Mouse (Mus musculus) adrenal gland, postnatal 14 days (tissue): ENCODE results near the gene Bax. TPM values are rescaled to one million over a fixed set of nuclear protein-coding genes. Genes with fewer than 3 reads are reported as not detected.

ENCODE experiments used
- DNase-seq: peaks from one replicate; pipeline ENCODE4 v3.0.0; 2021; ENCODE audit warnings: mixed read lengths
- microRNA-seq, 2 experiments: library from miRNA; unstranded; fragments of <30 nt; microRNA quantifications; one replicate each; pipeline ENCODE4 v1.2.0; 2021
- total RNA-seq: library from RNA; stranded (reverse); gene quantifications from 2 replicates; pipeline ENCODE4 v1.2.3, GENCODE M21; 2021

Bax gene
- total RNA-seq, 1 experiment from 2014 or later, result 54.4 TPM

- DNase-seq, result no peak
Measured at GRCm38 (mm10) chr7:45417962-45418492, 48.7 kb downstream of the Bax start.

- DNase-seq, result no peak
Measured at GRCm38 (mm10) chr7:45415636-45416035, 51.1 kb downstream of the Bax start.

GRCm38 (mm10) chr7:45414740-45415224, 51.9 kb downstream of the Bax start:
- DNase-seq, result no peak

GRCm38 (mm10) chr7:45413864-45414739, 52.6 kb downstream of the Bax start:
- no peak for DNase-seq

- DNase-seq, result peak; percentile 40
Measured at GRCm38 (mm10) chr7:45413113-45413863, 53.4 kb downstream of the Bax start, which contains the start of gene Ntf5. TSS of gene Ntf5 (plus strand) at chr7:45413695.

GRCm38 (mm10) chr7:45412421-45412820, 54.3 kb downstream of the Bax start:
- DNase-seq, result no peak

Small RNA genes within 50 kb of the gene (microRNA-seq; reads per million reads assigned to microRNA genes)
- gene Gm22133, result 1.7 to 1.9 reads per million in 2 experiments

Other genes with a start within 250 kb of the Bax start
- gene Cd37, start 227.8 kb downstream of the Bax start, total RNA-seq, result 7.3 and 40.7 TPM in 2 replicates
- gene Slc6a16, start 225.8 kb downstream of the Bax start, total RNA-seq, result not detected in 2 replicates
- not detected in 2 replicates for gene Slc6a21, start 189.4 kb downstream of the Bax start, total RNA-seq
- 13.5 and 15.1 TPM in 2 replicates for gene Trpm4, start 133.1 kb downstream of the Bax start, total RNA-seq
- 0.15 and 0.45 TPM in 2 replicates for gene Hrc, start 131.6 kb downstream of the Bax start, total RNA-seq
- gene Ppfia3, start 99.9 kb downstream of the Bax start, total RNA-seq, result 2.1 and 2.4 TPM in 2 replicates
- 1.2 and 1.4 TPM in 2 replicates for gene Lin7b, start 96.3 kb downstream of the Bax start, total RNA-seq
- 265 and 280 TPM in 2 replicates for gene Snrnp70, start 71.2 kb downstream of the Bax start, total RNA-seq
- gene Kcna7, start 61.2 kb downstream of the Bax start, total RNA-seq, result not detected in 2 replicates
- gene Ntf5, start 53.2 kb downstream of the Bax start, total RNA-seq, result not detected in 2 replicates
- not detected in 2 replicates for gene Lhb, start 46.1 kb downstream of the Bax start, total RNA-seq
- gene Gys1, start 32.1 kb downstream of the Bax start, total RNA-seq, result 55.4 and 62.8 TPM in 2 replicates
- gene Ruvbl2, start 28.8 kb downstream of the Bax start, total RNA-seq, result 55.5 and 62.8 TPM in 2 replicates
- gene Ftl1, start 7.0 kb downstream of the Bax start, total RNA-seq, result 638 and 688 TPM in 2 replicates
- 0.49 and 1.1 TPM in 2 replicates for gene Tulp2, start 15.0 kb upstream of the Bax start, total RNA-seq
- 24.6 and 31.2 TPM in 2 replicates for gene Gm45808, start 19.9 kb upstream of the Bax start, total RNA-seq
- gene Dhdh, start 21.9 kb upstream of the Bax start, total RNA-seq, result 46.8 and 54.1 TPM in 2 replicates
- gene Nucb1, start 43.5 kb upstream of the Bax start, total RNA-seq, result 199 and 204 TPM in 2 replicates
- gene Ppp1r15a, start 59.4 kb upstream of the Bax start, total RNA-seq, result 37.3 and 55.7 TPM in 2 replicates
- gene Plekha4, start 59.4 kb upstream of the Bax start, total RNA-seq, result 3.8 and 6.5 TPM in 2 replicates
- gene Hsd17b14, start 88.0 kb upstream of the Bax start, total RNA-seq, result 0.67 and 1.2 TPM in 2 replicates
- 149 and 151 TPM in 2 replicates for gene Bcat2, start 103.3 kb upstream of the Bax start, total RNA-seq
- gene Fgf21, start 148.6 kb upstream of the Bax start, total RNA-seq, result 0.37 TPM in 1 of 2 replicates, not detected in the other
- gene Fut1, start 150.4 kb upstream of the Bax start, total RNA-seq, result 0.11 TPM in 1 of 2 replicates, not detected in the other
- 0.56 and 0.82 TPM in 2 replicates for gene Izumo1, start 154.9 kb upstream of the Bax start, total RNA-seq
- gene Rasip1, start 160.6 kb upstream of the Bax start, total RNA-seq, result 33.0 and 35.4 TPM in 2 replicates
- 4.9 and 8.5 TPM in 2 replicates for gene Mamstr, start 173.1 kb upstream of the Bax start, total RNA-seq
- 0.11 TPM in 1 of 2 replicates, not detected in the other for gene Fut2, start 199.5 kb upstream of the Bax start, total RNA-seq
- 0.26 TPM in 1 of 2 replicates, not detected in the other for gene Ntn5, start 217.1 kb upstream of the Bax start, total RNA-seq
- gene Sec1, start 227.5 kb upstream of the Bax start, total RNA-seq, result 0.22 and 0.41 TPM in 2 replicates
- 10.5 and 16.9 TPM in 2 replicates for gene Car11, start 232.9 kb upstream of the Bax start, total RNA-seq
- 31.2 and 46.3 TPM in 2 replicates for gene Dbp, start 238.2 kb upstream of the Bax start, total RNA-seq
- gene Rpl18, start 248.6 kb upstream of the Bax start, total RNA-seq, result 927 and 1,052 TPM in 2 replicates